In the genomic region with DNA sequence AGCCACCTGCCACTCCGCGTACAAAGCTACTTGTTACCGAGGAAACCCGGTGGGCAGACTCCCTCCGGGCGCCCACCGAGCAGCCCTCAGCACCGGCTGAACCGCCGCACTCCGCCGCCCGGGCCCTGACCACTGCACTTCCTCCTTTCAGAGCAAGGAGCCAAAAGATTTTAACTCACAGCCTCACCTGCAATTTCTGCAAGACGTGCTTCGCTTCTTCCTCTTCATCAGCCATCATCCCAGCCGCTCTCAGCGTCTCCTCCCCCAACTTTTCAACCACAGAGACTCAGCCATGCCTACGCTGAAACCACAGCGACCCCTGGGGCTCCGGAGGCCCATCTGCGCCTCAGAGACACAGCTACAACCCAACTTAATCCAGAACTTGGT, we compare ENCODE assay signal across 7 mouse cellular contexts. TPM values are rescaled to one million over a fixed set of nuclear protein-coding genes. Genes with fewer than 3 reads are reported as not detected.
DNase-seq lines count a peak whose midpoint lies in the region; ATAC-seq lines count a peak whose summit lies in the region.

A gene (minus strand): TSS at position 269 of the 387 bp plus-strand sequence.

- H3K9ac ChIP-seq in intestine, embryonic 15.5 days = peak within 1 kb of the TSS; percentile 69

- no peaks in the 10 kb centered on the region for H3K27me3 ChIP-seq in intestine, embryonic 15.5 days (replicated peaks)
- no peaks in the 10 kb centered on the region for H3K27me3 ChIP-seq in midbrain, embryonic 10.5 days (ENCODE audit: low read depth, poor library complexity, severe bottlenecking)

- WGBS in intestine, embryonic 15.5 days = under 1% methylated on average over 21 of the region's 21 CpGs
- WGBS in midbrain, embryonic 10.5 days = under 1% methylated on average over 21 of the region's 21 CpGs

- peak; percentile 98 for ATAC-seq in intestine, embryonic 15.5 days

- peak within 1 kb of the TSS; percentile 62 for H3K4me2 ChIP-seq in intestine, embryonic 15.5 days (replicated peaks)

- peak within 1 kb of the TSS; percentile 79 for H3K4me3 ChIP-seq in intestine, embryonic 15.5 days (replicated peaks)
- H3K4me3 ChIP-seq in midbrain, embryonic 10.5 days = peak within 1 kb of the TSS; percentile 80

- no peaks in the 10 kb centered on the region for H3K9me3 ChIP-seq in intestine, embryonic 15.5 days
- H3K9me3 ChIP-seq in midbrain, embryonic 10.5 days (replicated peaks) = no peaks in the 10 kb centered on the region

- peaks cover 5% of the 10 kb centered on the region for H3K4me1 ChIP-seq in intestine, embryonic 15.5 days (replicated peaks)
- peaks cover 7% of the 10 kb centered on the region for H3K4me1 ChIP-seq in midbrain, embryonic 10.5 days

- peaks cover 14% of the 10 kb centered on the region; the same call in 1 of the 2 replicates for H3K36me3 ChIP-seq in intestine, embryonic 15.5 days
- H3K36me3 ChIP-seq in midbrain, embryonic 10.5 days = peaks cover 21% of the 10 kb centered on the region

- DNase-seq in adrenal gland, adult 2 months = peak; percentile 93
- DNase-seq in embryo, embryonic 11.5 days (ENCODE audit: low read depth, low spot score) = peak; percentile 89
- DNase-seq in gastrocnemius, postnatal 36 days = peak; percentile 85 to 90
- peak; percentile 88 to 92 for DNase-seq in left cerebral cortex, postnatal 25 days (ENCODE audit: low spot score in 2 of 2)
- DNase-seq in midbrain, embryonic 10.5 days (ENCODE audit: low spot score) = peak; percentile 92
- DNase-seq in right cerebral cortex, postnatal 4 days = peak; percentile 92

- intact Hi-C loops in gastrocnemius, postnatal 36 days (cut with DNase I) = no loop called here
- intact Hi-C loops in left cerebral cortex, postnatal 25 days (cut with DNase I) = loop anchor here (1.0 to 10.0 kb wide), 2 partner anchors 22 to 720 kb away; a partner anchor contains a TSS

- 0 out of 2 replicates have a peak within 1 kb of the TSS, but pooled peaks have one; percentile 51 for H3K27ac ChIP-seq in intestine, embryonic 15.5 days
- peak within 1 kb of the TSS; percentile 94 for H3K27ac ChIP-seq in midbrain, embryonic 10.5 days (replicated peaks)

RNA-seq across cellular contexts. Expression of the gene that starts here (rescaled TPM):
- total RNA-seq in adrenal gland, adult 2 months (2021) = 10 to 100 TPM; 29.6 to 45.5 TPM
- 14.1 and 15.5 TPM in 2 replicates for polyA plus RNA-seq in adrenal gland, adult 2 months (2012; rRNA removed)
- total RNA-seq in gastrocnemius, postnatal 36 days (2021) = 1 to 10 TPM; 5.8 to 7.1 TPM
- 60.5 and 61.8 TPM in 2 replicates for polyA plus RNA-seq in intestine, embryonic 15.5 days (2015; fragmentation: Nextera tagmentation; extraction: Ambion mirVana)
- 10 to 100 TPM; 57.2 to 63.9 TPM for total RNA-seq in left cerebral cortex, postnatal 25 days (2021)
- polyA plus RNA-seq in midbrain, embryonic 10.5 days (2016; fragmentation: Nextera tagmentation; extraction: Ambion mirVana) = 116 and 127 TPM in 2 replicates

Comparison
In these comparisons a context has a peak if more than half of its experiments do, and no peak if none do; other contexts are left out.
1. Peak in every context shown above with its lines: DNase-seq, ATAC-seq, H3K4me3 ChIP-seq and H3K27ac ChIP-seq.